Mouse (Mus musculus) forebrain, embryonic 14.5 days (tissue): Measurements from ENCODE around the gene Hnrnpa3. TPM values are rescaled to one million over a fixed set of nuclear protein-coding genes. Genes with fewer than 3 reads are reported as not detected.
"Not testable (repeated sequence)": the region's sequence is repeated elsewhere in the genome, so short reads cannot be mapped to it uniquely, and the experiment has no call there.

Source experiments
- ATAC-seq: fragments of 200-750 bp; cut with Nextera tagmentation; 2 replicates; pipeline ENCODE4 v1.8.0; 2017; ENCODE audit warnings: mild to moderate bottlenecking, moderate library complexity
- DNase-seq: peaks from one replicate; pipeline ENCODE4 v3.0.0-alpha.2; 2015; ENCODE audit warnings: low spot score
- H3K27ac ChIP-seq: fragments of 300-500 bp; sonication (generic); 2 replicates; pipeline ENCODE4 v1.5.1; 2014; ENCODE audit warnings: low read depth, mild to moderate bottlenecking, control low read depth, low read length, moderate library complexity
- H3K27me3 ChIP-seq: fragments of 300-500 bp; sonication (generic); replicated peaks from 2 replicates; pipeline ENCODE4 v1.6.1; 2014; ENCODE audit warnings: low read length, control low read depth, mixed read lengths; ENCODE audit not compliant: control insufficient read depth, insufficient read depth
- H3K36me3 ChIP-seq: fragments of 300-500 bp; sonication (generic); 2 replicates; pipeline ENCODE4 v1.6.1; 2014; ENCODE audit warnings: low read length, control low read depth; ENCODE audit not compliant: control insufficient read depth, insufficient read depth
- H3K4me1 ChIP-seq: fragments of 300-500 bp; sonication (generic); 2 replicates; pipeline ENCODE4 v1.6.1; 2014; ENCODE audit warnings: antibody characterized with exemption, low read length, control low read depth; ENCODE audit not compliant: control insufficient read depth, insufficient read depth
- H3K4me2 ChIP-seq: fragments of 300-500 bp; sonication (generic); 2 replicates; pipeline ENCODE4 v1.6.1; 2014; ENCODE audit warnings: mild to moderate bottlenecking, control low read depth, low read length
- H3K4me3 ChIP-seq: fragments of 300-500 bp; sonication (generic); 2 replicates; pipeline ENCODE4 v1.5.1; 2014; ENCODE audit warnings: low read depth, low read length, control low read depth
- H3K9ac ChIP-seq: fragments of 300-500 bp; sonication (generic); 2 replicates; pipeline ENCODE4 v1.6.1; 2014; ENCODE audit warnings: mild to moderate bottlenecking, low read length, control low read depth, moderate library complexity
- H3K9me3 ChIP-seq: fragments of 300-500 bp; sonication (generic); replicated peaks from 2 replicates; pipeline ENCODE4 v1.6.1; 2016; ENCODE audit warnings: low read length, control low read depth, mixed read lengths; ENCODE audit not compliant: control insufficient read depth
- WGBS: fragments of 180-500 bp; shearing (Covaris S2); extraction: QIAGEN DNeasy Blood & Tissue Kit; methylation state at CpG from one replicate; pipeline ENCODE4 v1.1.7; 2014; 5-methylcytosine and 5-hydroxymethylcytosine counted together
- polyA plus RNA-seq: library from polyadenylated mRNA; unstranded; fragments of >200 nt; fragmentation: Nextera tagmentation; extraction: Ambion mirVana; gene quantifications from 2 replicates; pipeline ENCODE4 v1.2.1, GENCODE M21; 2014

Gene Hnrnpa3
- polyA plus RNA-seq, 1 experiment from 2014 or later: 209 TPM

GRCm38 (mm10) chr2:75633784-75634183, 25.3 kb upstream of the Hnrnpa3 start:
- Histone ChIP-seq H3K4me2 (no peak overlapping the region), H3K9me3 (no peaks in the 10 kb centered on the region), H3K4me3 (no peak overlapping the region), H3K36me3 (no peaks in the 10 kb centered on the region), H3K4me1 (no peaks in the 10 kb centered on the region), H3K9ac (no peak overlapping the region), H3K27ac (no peak overlapping the region), H3K27me3 (no peaks in the 10 kb centered on the region)
- WGBS: 88% methylated on average over 5 of the region's 5 CpGs
- ATAC-seq: no peak
- DNase-seq: no peak

GRCm38 (mm10) chr2:75634431-75634830, 24.6 kb upstream of the Hnrnpa3 start:
- H3K9me3 ChIP-seq, H3K9ac ChIP-seq, DNase-seq, H3K4me2 ChIP-seq, H3K4me1 ChIP-seq, H3K27ac ChIP-seq, ATAC-seq, H3K36me3 ChIP-seq, H3K4me3 ChIP-seq, H3K27me3 ChIP-seq: not testable (repeated sequence)
- 95% methylated on average over 14 of the region's 14 CpGs for WGBS

- Histone ChIP-seq H3K36me3 (no peaks in the 10 kb centered on the region), H3K9ac (no peak overlapping the region), H3K4me1 (no peaks in the 10 kb centered on the region), H3K9me3 (no peaks in the 10 kb centered on the region), H3K27ac (no peak overlapping the region), H3K4me2 (no peak overlapping the region), H3K27me3 (no peaks in the 10 kb centered on the region), H3K4me3 (no peak overlapping the region)
- WGBS: 72% methylated on average over 6 of the region's 6 CpGs
- DNase-seq: no peak
- ATAC-seq: no peak
These were observed 22.6 kb upstream of the Hnrnpa3 start for GRCm38 (mm10) chr2:75636261-75637054.

- not testable (repeated sequence) for H3K4me1 ChIP-seq
These were observed 22.1 kb upstream of the Hnrnpa3 start for GRCm38 (mm10) chr2:75637055-75637304.

GRCm38 (mm10) chr2:75637361-75637760, 21.7 kb upstream of the Hnrnpa3 start:
- no peak for ATAC-seq
- H3K27ac ChIP-seq: no peak overlapping the region
- no peaks in the 10 kb centered on the region for H3K9me3 ChIP-seq

More at GRCm38 (mm10) chr2:75637055-75637304, 22.1 kb upstream of the Hnrnpa3 start:
- H3K36me3 ChIP-seq, H3K9ac ChIP-seq, H3K27ac ChIP-seq, H3K9me3 ChIP-seq, H3K4me3 ChIP-seq, H3K4me2 ChIP-seq, ATAC-seq, H3K27me3 ChIP-seq, DNase-seq: not testable (repeated sequence)
- whole genome bisulfite sequencing: 90% methylated on average over 2 of the region's 2 CpGs

GRCm38 (mm10) chr2:75637822-75638221, 21.2 kb upstream of the Hnrnpa3 start:
- not testable (repeated sequence) for ATAC-seq

More at GRCm38 (mm10) chr2:75637361-75637760, 21.7 kb upstream of the Hnrnpa3 start:
- Histone ChIP-seq H3K27me3 (no peaks in the 10 kb centered on the region), H3K4me1 (no peaks in the 10 kb centered on the region), H3K36me3 (no peaks in the 10 kb centered on the region), H3K4me2 (no peak overlapping the region), H3K9ac (no peak overlapping the region), H3K4me3 (no peak overlapping the region)
- no peak for DNase-seq

GRCm38 (mm10) chr2:75639535-75639934, 19.5 kb upstream of the Hnrnpa3 start:
- DNase-seq, H3K4me3 ChIP-seq, H3K27me3 ChIP-seq, H3K9me3 ChIP-seq, H3K9ac ChIP-seq, H3K4me2 ChIP-seq, H3K36me3 ChIP-seq, H3K4me1 ChIP-seq, H3K27ac ChIP-seq, ATAC-seq: not testable (repeated sequence)
- 70% methylated on average over 10 of the region's 12 CpGs for WGBS

More at GRCm38 (mm10) chr2:75637822-75638221, 21.2 kb upstream of the Hnrnpa3 start:
- 84% methylated on average over 6 of the region's 6 CpGs for WGBS
- H3K27me3 ChIP-seq, H3K36me3 ChIP-seq, H3K4me3 ChIP-seq, DNase-seq, H3K9ac ChIP-seq, H3K4me2 ChIP-seq, H3K9me3 ChIP-seq, H3K4me1 ChIP-seq, H3K27ac ChIP-seq: not testable (repeated sequence)

GRCm38 (mm10) chr2:75642312-75642711, 16.7 kb upstream of the Hnrnpa3 start:
- DNase-seq, H3K27ac ChIP-seq, ATAC-seq, H3K4me2 ChIP-seq, H3K4me1 ChIP-seq, H3K27me3 ChIP-seq, H3K4me3 ChIP-seq, H3K36me3 ChIP-seq, H3K9me3 ChIP-seq, H3K9ac ChIP-seq: not testable (repeated sequence)
- 98% methylated on average over 4 of the region's 4 CpGs for WGBS

GRCm38 (mm10) chr2:75642795-75643550, 16.1 kb upstream of the Hnrnpa3 start:
- Histone ChIP-seq H3K36me3 (no peaks in the 10 kb centered on the region), H3K9me3 (no peaks in the 10 kb centered on the region), H3K27me3 (no peaks in the 10 kb centered on the region), H3K4me2 (no peak overlapping the region), H3K27ac (no peak overlapping the region), H3K4me3 (no peak overlapping the region), H3K9ac (no peak overlapping the region), H3K4me1 (no peaks in the 10 kb centered on the region)
- ATAC-seq: no peak
- WGBS: 90% methylated on average over 8 of the region's 8 CpGs
- peak; percentile 13 for DNase-seq
